Mouse (Mus musculus): ENCODE results near the gene Specc1l.
A peak's percentile ranks its signal among the peaks of the same experiment; 100 is the strongest.

Gene Specc1l

DNA sequence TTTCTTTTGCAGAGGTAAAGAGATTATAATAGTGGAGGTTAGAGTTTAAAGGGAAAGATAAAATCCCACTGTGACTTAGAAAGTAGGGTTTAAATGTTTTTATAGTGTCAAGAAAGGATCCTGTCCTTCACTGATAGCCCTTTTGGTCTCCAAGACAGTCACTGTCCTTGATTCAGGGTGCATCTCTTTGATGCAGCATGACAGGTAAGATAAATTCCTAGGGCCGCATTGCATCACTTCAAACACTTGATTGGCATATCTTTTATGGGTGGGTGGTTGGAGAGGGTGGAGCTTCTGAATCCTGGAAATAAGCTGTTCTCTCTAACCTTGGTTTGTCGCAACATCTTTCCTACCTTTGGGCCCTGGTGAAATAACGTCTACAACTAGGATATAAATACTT is 15.5 kb downstream of the Specc1l start:
- DNase-seq: no peak

DNA sequence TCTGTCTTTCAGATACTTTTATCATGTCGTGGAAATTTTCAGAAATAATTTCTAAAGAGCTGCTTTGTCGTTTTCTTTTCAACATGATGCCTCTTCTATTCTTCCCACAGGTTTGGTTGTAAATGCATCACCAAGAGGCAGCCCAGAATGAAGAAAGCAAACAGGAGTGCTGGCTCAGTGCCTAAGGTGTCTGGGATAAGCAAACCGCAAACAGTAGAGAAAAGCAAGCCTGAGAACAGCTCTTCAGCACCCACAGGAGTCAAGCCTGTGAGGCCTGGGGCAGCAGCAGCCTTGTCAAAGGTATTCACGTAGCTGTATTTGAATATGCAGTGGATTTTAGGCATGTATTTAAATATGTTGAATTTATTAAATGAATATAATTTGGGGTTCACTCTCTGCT is 18.7 kb downstream of the Specc1l start:
- no peak for DNase-seq

DNA sequence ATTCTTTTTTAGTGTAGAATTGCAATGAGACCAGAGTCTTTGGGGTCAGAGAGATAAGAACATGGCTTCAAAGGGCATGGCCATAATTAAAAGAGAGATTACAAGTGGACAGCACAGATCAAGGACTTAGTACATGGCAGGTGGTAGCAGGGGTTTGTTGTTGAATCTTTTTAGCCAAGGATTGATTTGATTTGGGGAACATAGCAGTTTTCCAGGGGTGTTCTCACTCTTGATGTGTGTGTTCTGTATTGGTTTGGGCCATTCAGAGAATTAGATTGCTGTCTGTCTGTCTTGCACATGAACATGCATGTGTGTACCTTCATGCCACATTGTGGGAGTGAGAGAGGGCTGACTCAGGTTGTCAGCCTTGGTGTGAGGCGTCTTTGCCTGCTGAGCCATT is 20.0 kb downstream of the Specc1l start:
- DNase-seq: no peak

DNA sequence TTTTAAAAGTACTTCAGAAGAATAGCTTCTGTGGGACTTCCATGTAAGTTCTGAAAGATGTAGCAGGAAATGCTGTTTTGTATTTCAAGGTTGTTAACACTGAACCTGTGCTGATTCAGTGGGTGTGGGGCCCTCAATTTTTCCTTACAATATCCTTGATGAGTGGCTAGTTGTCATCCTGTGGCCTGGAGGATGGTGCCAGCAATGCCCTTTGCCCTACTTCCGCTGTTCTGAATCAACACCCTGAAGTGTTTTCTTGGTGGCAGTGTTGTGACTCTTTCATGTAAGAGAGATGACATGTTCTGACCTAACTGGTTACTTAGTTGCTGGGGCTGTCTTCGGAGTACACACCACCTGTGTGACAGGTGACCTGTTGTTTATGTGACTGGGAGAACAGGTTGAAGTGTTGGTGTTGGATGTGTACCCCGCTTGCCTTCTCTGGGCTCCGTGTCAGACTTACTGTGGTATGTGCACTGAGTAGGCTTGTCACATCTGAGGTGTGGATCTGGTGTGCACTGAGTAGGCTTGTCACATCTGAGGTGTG is 20.8 kb downstream of the Specc1l start:
- no peak for DNase-seq

DNA sequence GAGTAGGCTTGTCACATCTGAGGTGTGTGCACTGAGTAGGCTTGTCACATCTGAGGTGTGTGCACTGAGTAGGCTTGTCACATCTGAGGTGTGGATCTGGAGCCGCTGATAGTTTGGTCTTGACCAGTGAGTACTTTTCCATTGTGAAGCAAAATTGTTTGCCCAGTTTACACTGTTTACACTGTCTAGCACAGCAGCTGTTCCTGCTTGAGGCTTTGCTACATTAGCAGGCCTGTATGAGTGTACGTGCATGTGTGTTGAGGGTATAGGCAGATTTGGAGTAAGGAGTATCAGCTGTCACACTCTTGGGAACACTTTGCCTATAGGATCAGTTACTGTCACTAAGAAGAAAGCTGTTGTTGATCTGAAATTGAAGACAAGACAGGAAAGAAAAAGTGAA is 21.6 kb downstream of the Specc1l start:
- no peak for DNase-seq

DNA sequence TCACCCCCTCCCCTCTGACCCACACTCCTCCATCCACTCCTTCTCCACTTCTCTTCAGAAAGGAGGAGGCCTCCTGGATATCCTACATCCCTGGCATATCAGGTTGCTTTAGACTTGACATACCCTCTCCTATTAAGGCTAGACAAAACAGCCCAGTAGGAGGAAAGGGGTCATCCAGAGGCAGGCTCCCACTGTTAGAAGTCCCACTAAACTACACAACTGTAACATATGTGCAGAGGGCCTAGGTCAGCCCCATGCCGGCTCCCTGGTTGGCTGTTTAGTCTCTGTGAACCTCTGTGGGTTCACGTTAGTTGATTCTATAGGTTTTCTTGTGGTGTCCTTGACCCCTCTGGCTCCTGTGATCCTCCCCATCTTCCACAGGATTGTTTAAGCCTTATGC is 23.9 kb downstream of the Specc1l start:
- no peak for DNase-seq

DNA sequence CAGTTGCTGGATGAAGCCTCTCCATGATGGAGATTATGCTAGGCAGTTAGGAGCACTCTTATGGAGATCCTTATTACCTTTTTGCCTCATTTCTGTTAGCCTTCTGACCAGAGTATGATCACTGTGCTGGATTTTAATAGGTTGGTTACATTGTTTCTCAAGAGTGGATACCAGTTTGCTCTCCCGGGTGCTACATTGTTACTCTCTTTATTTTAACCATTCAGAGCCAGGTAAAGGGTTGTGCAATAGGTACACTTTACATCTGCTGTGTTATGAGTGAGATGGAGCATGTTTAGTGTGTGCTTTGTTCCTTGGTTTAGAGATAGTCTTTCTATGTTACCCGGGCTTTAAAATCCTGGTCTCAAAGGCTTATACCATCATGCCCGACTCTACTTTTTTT is 24.3 kb downstream of the Specc1l start:
- DNase-seq: no peak

DNA sequence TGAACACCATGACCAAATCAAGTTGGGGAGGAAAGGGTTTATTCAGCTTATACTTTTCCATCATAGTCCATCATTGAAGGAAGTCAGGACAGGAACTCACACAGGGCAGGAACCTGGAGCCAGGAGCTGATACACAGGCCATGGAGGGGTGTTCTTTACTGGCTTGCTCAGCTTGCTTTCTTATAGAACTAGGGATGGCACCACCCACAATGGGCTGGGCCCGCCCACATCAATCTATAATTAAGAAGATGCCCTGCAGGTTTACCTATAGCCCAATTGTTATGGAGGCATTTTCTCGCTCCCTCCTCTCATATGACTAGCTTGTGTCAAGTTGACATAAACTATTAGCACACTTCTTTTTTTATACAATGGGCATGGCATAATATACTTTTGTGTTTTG is 25.3 kb downstream of the Specc1l start:
- no peak for DNase-seq

DNA sequence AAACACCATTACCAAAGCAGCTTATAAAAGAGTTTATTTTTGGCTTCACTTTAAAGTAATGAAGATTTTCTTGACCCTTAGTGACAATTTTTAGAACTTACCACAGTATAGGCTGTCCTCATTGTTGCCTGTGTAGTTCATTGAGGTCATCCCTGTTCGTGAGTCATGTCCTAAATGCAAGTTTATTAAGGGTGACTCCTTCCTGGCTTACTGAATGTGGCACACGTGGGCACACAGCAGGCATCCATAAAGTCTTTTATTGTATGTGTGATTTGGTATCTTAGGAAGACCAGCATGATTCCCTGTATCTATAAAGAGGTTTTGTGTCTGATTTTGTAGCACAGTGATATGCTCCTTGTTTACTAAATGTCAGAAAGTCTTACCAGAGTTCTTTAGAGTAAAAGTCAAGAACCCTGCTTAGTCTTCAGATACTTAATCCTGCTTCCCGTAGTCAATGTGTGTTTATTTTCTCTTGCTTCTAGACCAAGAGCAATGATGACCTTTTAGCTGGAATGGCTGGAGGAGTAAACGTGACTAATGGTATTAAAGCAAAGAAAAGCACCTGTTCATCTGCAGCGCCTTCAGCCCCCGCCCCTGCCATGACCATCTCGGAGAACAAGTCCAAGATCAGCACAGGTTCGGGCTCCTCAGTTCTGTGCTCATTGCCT is 28.8 kb downstream of the Specc1l start:
- no peak for DNase-seq

DNA sequence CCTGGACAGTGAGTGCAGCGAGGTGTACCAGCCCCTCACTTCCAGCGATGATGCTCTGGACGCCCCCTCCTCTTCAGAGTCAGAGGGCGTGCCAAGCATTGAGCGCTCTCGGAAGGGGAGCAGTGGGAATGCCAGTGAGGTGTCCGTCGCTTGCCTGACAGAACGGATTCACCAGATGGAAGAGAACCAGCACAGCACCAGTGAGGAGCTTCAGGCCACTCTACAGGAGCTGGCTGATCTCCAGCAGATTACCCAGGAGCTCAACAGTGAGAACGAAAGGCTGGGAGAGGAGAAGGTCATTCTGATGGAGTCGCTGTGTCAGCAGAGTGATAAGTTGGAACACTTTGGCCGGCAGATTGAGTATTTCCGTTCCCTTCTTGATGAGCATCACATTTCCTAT is 33.9 kb downstream of the Specc1l start:
- DNase-seq: no peak

DNA sequence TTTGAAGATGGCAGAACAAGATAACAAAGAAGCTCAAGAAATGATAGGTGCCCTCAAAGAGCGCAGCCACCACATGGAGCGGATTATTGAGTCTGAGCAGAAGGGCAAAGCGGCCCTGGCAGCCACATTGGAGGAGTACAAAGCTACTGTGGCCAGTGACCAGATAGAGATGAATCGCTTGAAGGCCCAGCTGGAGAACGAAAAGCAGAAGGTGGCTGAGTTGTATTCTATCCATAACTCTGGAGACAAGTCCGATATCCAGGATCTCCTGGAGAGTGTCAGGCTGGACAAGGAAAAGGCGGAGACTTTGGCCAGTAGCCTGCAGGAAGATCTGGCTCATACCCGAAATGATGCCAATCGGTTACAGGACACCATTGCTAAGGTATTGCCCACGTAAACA is 34.5 kb downstream of the Specc1l start:
- DNase-seq: no peak

DNA sequence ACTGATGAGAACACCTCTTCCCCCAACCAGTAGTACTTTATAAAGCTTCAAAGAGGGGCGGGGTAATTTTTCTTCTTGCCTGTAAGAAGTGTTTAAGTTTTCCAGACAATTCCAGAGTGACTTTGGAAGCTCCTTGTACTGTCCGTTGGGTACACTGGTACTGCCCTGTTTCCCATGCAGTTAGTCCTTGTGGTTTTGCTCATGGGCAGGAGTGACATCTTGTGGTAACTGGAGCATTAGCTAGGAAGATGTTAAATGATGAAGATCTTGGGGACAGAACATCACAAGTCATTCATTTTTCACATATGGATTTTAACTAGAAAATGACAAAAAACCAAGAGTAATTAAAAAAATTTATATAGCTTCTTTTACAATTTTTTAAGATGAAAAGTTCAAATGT is 39.1 kb downstream of the Specc1l start:
- no peak for DNase-seq

DNA sequence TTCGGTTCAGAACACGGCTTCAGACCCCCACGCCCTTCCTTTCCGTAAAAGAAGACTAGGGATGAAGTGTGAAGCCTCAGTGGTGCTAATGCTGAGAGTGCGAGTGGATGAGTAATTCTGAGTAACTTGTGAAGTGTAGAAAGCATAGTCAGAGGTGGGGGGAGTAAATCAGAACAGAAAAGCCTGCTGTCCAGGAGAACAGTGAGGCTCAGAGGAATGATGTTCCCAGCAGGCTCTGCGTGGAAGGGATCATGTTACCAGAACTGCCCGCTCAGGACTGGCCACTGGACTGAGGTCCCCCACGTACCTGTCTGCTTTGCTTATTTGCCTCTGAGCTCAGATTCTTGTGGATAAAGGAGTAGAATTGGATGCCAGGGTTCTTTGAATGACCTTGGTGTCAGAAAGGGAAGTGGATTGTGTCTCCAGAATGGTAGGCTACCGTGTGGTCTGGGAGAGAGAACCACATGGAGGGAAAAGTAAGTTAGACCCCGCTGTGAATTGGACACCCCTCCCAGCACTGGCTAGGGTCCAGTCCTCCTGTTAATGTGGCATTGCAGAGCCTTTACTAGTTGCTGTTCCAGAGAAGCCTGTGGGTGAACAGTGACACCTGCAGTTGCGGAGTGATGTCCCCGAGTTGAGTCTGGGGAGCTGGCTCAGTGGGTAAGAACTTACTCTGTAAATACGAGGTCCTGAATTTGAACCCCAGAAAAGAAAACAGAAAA is 40.6 kb downstream of the Specc1l start:
- DNase-seq: no peak

DNA sequence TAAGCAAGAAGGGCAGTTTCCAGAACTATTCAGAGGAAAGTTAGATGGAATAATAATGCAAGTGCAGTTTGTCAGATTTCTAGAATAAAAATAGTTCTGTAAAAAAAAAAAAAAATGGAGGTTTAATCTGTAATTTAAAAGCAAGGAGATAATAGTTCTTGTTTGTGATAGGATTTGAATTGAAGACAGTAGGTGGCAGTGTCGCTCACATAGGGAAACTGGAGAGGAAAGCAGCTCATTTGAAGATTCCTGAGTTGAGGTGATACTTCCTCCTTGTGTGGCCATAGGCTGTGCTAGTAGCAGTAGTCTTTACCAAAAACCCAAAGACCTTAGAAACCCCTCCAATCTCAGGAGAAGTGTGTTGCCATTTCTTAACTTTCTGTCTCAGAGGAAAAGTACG is 43.2 kb downstream of the Specc1l start:
- peak; percentile 22 for DNase-seq

DNA sequence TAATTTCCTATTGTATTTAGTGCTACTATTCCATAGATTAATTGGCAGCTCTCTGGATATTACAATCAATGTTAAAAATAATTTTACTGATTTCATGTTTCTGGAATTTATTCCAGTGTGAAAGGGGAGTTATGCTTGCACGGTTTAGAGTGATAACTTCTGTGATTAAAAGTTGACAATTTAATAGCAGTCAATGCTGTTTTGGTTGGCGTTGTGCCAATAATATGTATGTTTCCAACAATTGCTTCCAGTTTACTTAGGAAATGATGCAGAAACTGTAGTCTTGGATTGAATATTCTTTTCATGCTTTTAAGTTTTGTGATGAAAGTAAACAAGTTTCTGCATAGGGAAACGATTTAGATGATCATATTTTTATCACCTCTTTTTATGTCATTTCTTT is 45.5 kb downstream of the Specc1l start:
- no peak for DNase-seq

DNA sequence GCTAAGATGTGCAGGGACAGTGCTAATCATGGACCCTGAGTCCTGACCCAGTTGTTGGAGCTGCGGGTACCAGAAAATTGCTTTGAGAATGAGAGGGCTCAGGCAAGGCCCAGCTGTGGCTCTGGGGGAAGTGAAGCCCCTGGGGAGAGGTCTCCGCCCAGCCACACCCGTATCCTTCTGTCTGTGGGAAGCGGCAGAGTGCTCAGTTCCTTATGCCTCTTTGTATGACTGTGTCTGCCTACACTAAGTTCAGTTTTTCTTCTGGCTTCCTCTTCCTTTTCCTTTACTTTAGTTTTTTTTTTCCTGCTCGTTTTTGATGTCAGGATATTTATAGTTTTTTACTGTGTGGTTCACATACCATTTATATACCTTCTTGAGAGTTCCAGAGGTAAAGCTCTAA is 46.4 kb downstream of the Specc1l start:
- no peak for DNase-seq

DNA sequence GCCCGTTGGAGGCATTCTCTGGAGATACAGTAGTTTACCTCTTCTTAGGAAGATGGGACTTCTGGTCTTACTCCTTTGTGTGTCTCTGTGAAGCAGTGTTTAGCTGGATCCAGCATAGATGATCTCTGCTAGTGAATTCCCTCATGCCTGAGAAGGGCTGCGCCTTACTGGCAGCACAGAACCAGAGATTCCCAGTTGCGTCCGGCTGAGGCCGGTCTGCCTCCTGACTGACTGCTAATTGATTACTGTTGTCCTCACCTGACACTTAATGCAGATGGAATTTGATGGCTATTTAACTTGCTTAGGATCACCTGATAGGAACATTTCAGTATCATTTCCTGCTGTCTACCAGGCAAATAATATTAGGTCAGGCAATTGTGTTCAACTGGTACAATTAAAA is 49.4 kb downstream of the Specc1l start:
- no peak for DNase-seq

DNA sequence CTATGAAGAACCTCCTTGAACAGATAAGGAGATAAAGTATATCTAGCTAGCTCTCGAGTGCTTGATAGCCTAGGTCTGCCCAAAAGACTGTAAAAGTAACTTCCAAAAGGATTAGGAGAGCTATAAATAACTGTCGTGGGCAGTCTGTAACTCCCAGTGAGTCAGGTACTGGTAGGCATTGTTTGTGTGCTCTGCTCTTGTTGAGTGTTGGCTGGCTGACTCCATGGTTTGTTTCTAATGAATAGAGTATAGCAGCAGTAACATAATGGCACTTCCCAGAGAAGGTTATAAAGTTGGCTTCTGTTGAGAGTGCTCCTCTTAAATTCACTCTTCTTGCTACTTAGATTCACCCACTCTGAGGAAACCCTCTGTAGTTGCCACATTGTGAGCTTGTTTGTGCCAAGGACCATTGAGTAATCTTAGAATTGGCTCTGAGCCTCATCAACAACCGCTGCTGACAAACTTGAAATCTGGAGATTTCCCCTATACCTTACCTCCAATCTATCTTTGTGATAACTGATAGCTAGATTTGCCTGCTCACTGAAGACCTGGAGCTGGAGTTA is 53.2 kb downstream of the Specc1l start:
- DNase-seq: no peak

DNA sequence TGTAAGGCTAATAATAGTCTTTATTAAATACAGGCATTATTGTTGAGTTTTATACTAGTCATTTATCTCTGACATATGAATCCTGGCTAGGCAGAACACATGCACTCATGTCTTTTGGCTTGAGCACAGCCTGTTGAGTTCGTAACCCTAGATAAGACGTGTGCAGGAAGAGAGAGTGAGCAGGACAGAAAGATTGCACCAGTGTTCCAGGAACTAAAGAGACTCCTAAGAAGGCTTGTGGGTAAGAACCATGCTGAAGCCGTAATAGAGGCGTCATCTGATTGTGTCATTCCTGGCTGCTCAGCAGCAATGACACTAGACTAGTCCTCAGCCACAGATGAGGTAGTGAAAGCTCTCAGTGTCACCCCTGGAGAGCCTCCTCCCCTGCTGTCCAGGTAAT is 61.1 kb downstream of the Specc1l start:
- no peak for DNase-seq

DNA sequence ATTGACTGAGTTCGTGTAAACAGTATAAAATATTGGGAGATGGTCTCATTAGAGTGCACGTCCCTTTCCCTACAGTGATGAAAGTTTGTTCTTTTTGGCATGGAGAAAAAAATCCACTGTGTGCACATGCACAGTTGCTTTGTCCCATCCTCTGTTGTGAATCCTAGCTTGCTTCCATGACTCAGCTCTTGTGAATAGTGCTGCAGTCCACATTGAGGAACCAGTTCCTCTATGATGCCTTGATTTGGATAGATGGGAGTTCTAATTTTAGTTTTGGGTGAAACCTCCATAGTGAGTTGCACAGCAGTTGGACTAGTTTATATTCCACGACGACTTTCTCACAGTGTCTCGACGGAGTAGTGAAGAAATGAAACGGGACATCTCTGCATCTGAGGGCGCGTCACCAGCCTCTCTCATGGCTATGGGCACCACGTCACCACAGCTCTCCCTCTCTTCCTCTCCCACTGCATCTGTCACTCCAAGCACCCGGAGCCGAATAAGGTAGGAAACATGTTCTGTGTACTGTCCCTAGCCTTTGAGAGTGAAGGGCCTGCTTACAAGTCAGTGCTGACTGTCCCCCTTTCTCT is 64.6 kb downstream of the Specc1l start:
- DNase-seq: no peak

DNA sequence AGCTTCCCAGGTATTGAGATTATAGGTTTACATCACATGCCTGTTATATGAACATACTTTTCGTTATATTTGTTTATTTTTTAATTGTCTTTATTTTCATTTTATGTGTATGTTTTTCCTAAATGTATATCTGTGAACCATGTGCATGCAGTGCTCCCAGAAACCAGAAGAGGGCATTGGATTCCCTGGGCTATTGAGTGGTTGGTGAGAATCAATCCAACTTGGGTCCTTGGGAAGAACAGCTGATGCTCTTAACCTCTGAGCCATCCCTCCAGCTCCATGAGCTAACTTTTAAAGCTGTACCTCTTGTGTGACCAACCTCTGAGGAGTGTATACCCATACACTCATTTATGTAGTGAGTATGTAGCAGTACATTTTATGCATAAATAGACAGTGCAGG is 65.6 kb downstream of the Specc1l start:
- DNase-seq: peak; percentile 42

DNA sequence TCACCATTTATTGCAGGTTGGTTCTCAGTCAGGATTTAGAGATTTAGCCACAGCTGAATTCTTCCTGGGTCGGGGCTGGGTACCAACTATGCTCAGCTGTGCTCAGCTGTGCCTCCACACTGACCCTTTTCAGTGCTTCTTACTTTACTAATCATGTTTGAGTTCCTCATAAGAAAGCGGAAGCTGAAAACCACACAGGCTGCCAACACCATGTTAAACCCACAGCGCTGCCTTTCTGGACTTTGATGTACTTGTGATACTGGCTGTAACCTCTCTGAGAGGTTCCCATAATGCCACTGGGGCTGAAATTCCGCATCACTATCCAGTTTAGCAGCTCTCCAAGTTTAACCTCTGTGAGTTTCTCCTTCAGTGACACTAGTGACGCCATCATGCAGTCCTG is 70.8 kb downstream of the Specc1l start:
- peak; percentile 55 for DNase-seq

DNA sequence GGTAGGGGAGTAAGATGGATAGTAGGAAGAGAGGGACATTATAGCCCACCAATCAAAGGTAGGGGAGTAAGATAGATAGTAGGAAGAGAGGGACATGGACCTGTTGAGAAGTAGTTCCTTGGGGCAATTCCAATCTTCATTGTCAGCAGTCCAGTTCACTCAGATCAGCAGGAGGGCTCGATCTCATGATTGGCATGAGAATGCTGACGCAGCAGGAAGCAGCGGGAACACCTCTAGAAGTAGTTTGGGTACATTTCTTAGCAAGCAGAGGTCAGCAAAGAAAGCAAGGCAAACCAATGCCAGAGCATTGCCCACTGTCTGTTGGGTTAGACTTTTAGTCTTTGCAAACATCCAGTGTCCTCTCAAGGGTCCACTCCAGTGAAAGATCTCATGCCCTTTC is 71.9 kb downstream of the Specc1l start:
- DNase-seq: no peak

DNA sequence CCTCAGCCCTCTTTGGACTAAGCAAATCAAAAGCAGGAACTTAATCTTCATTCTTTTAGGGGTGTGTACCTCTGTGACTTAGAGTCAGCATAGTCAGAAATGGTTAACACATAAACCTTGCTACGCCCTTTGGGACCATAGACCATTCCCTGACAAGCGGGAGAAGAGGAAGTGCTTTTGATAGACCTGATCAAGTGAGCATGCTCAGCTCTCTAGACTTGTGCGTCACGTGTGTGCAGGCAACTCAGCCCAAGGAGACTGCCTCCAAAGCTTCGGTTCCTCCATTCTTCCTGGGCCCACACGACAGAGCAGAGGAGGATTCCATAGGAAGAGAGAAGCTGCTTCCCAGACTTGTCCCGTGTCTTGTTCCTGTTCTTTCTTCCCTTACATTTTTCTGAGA is 76.7 kb downstream of the Specc1l start:
- no peak for DNase-seq

All from thymus, postnatal 25 days (tissue).